Mouse (Mus musculus) C2C12 (cell line): ENCODE measurements around the gene Pspn. TPM values are rescaled to one million over a fixed set of nuclear protein-coding genes. Genes with fewer than 3 reads are reported as not detected.

Experiments
- H3K27me3 ChIP-seq: one replicate; pipeline ENCODE4 v1.6.1; 2011; ENCODE audit not compliant: control insufficient read depth, insufficient read depth, insufficient read length
- H3K36me3 ChIP-seq: one replicate; pipeline ENCODE4 v1.6.1; 2011; ENCODE audit not compliant: control insufficient read depth, insufficient read depth
- H3K4me3 ChIP-seq: one replicate; pipeline ENCODE4 v1.5.1; 2011; ENCODE audit warnings: mild to moderate bottlenecking, control low read depth; ENCODE audit not compliant: poor library complexity, insufficient read depth, severe bottlenecking
- H3K79me2 ChIP-seq: one replicate; pipeline ENCODE4 v1.6.1; 2011; ENCODE audit not compliant: control insufficient read depth, insufficient read depth
- H3K79me3 ChIP-seq: one replicate; pipeline ENCODE4 v1.6.1; 2011; ENCODE audit warnings: low read depth, control low read depth
- H3ac ChIP-seq: one replicate; pipeline ENCODE3; 2011; ENCODE audit warnings: low read depth; ENCODE audit not compliant: control insufficient read depth, insufficient read length
- CEBPB ChIP-seq: IDR thresholded peaks from one replicate; pipeline ENCODE4 v1.6.1; 2011; ENCODE audit warnings: low read depth, mild to moderate bottlenecking, control low read depth, moderate library complexity
- CTCF ChIP-seq: IDR thresholded peaks from one replicate; pipeline ENCODE4 v1.5.1; 2011; ENCODE audit not compliant: control insufficient read depth, insufficient read depth, insufficient read length
- FOSL1 ChIP-seq: IDR thresholded peaks from one replicate; pipeline ENCODE4 v1.8.0; 2011; ENCODE audit warnings: mild to moderate bottlenecking, low read length; ENCODE audit not compliant: poor library complexity, insufficient read depth, severe bottlenecking
- MAX ChIP-seq: IDR thresholded peaks from one replicate; pipeline ENCODE4 v1.6.1; 2011; ENCODE audit warnings: mild to moderate bottlenecking, control low read depth
- MYOD1 ChIP-seq: IDR thresholded peaks from one replicate; pipeline ENCODE4 v1.6.1; 2011; ENCODE audit warnings: low read depth; ENCODE audit not compliant: control insufficient read depth, insufficient read length
- MYOG ChIP-seq: IDR thresholded peaks from one replicate; pipeline ENCODE4 v1.6.1; 2011; ENCODE audit not compliant: control insufficient read depth, insufficient read length; ENCODE audit errors: extremely low read depth
- USF1 ChIP-seq: IDR thresholded peaks from one replicate; pipeline ENCODE4 v1.6.1; 2011; ENCODE audit warnings: low read depth, mild to moderate bottlenecking, control low read depth, moderate library complexity
- polyA plus RNA-seq: library from polyadenylated mRNA; unstranded; fragments of >200 nt; fragmentation: generic; extraction: Trizol; gene quantifications from one replicate; pipeline ENCODE4 v1.2.1, GENCODE M21; 2012; ENCODE audit warnings: missing spikeins

The Pspn gene
- polyA plus RNA-seq, 1 experiment = 0.63 TPM

- TF ChIP-seq MYOD1 (no peak), MYOG (no peak)
- Histone ChIP-seq H3ac (no peak overlapping the region), H3K4me3 (no peak overlapping the region), H3K36me3 (peaks cover 35% of the 10 kb centered on the region), H3K79me2 (no peaks in the 10 kb centered on the region), H3K27me3 (no peaks in the 10 kb centered on the region), H3K79me3 (peaks cover 2% of the 10 kb centered on the region)
Observed at GRCm38 (mm10) chr17:57001228-57001627, 1.4 kb upstream of the Pspn start.

- H3K36me3 ChIP-seq = peaks cover 39% of the 10 kb centered on the region
- no peaks in the 10 kb centered on the region for H3K27me3 ChIP-seq
- peaks cover 2% of the 10 kb centered on the region for H3K79me3 ChIP-seq
- no peak overlapping the region for H3K4me3 ChIP-seq
- TF ChIP-seq MYOD1 (no peak), FOSL1 (no peak), USF1 (no peak), MAX (no peak)
- H3ac ChIP-seq = no peak overlapping the region
- no peaks in the 10 kb centered on the region for H3K79me2 ChIP-seq
Observed at GRCm38 (mm10) chr17:56999414-56999813, 404 bp downstream of the Pspn start.

- Histone ChIP-seq H3K79me2 (peaks cover 7% of the 10 kb centered on the region), H3K79me3 (peaks cover 7% of the 10 kb centered on the region), H3K36me3 (peaks cover 39% of the 10 kb centered on the region), H3K4me3 (peak within 1 kb of the TSS; percentile 51), H3K27me3 (no peaks in the 10 kb centered on the region), H3ac (peak within 1 kb of the TSS; percentile 73)
- TF ChIP-seq FOSL1 = no peak
- no peak for TF ChIP-seq CEBPB
- TF ChIP-seq MYOG = no peak
- peak; percentile 87 for TF ChIP-seq MAX
- peak; percentile 99 for TF ChIP-seq USF1
- TF ChIP-seq CTCF = peak; percentile 23
Observed at GRCm38 (mm10) chr17:56997029-56997667, 2.7 kb downstream of the Pspn start, which contains the start of gene Alkbh7. TSS of gene Alkbh7 (plus strand) at chr17:56997339.

DNA sequence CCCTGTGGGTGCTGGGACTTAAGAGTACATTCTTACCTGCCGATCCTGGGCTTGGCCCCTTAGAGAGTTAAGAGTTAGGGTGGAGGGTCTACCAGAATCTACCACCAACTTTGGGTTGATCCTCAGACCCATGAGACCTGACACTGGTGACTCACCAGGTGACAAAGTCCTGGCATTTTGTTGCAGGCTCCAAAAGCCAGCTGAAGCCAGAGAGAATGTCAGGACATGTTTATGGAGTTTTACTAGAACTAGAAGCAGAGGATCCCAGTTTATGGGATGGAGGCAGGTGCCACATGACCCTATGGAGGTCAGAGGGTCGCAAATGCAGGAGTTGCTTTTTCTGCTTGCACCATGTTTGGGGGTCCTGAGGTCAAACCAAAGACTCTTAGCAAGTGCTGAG lies 3.3 kb downstream of the Pspn start:
- no peaks in the 10 kb centered on the region for H3K27me3 ChIP-seq
- TF ChIP-seq FOSL1 = no peak
- no peak for TF ChIP-seq CEBPB
- TF ChIP-seq MYOG = no peak
- no peak for TF ChIP-seq USF1
- TF ChIP-seq MYOD1 = no peak
- TF ChIP-seq CTCF = no peak
- TF ChIP-seq MAX = no peak
- H3K36me3 ChIP-seq = peaks cover 43% of the 10 kb centered on the region
- H3K79me2 ChIP-seq = peaks cover 13% of the 10 kb centered on the region
- peaks cover 9% of the 10 kb centered on the region for H3K79me3 ChIP-seq
- no peak overlapping the region for H3K4me3 ChIP-seq
- no peak overlapping the region for H3ac ChIP-seq

DNA sequence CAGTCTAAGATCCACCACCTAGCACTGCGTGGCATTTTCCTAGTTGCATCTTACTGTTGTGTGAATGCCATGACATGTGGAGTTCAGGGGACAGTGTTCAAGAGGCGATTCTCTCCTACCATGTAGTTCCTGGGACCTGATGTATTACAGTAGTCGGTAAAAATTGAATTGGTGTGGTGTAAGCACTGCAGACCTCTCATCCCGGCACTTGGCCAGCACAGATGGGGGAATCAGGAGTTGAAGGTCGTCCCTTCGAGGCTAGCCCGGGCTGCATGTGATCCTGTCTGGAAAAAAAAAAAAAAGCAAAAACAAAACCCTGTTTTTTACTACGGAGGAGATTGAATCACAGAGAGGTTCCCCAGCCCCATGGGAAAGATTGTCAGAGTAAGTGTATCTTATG lies 4.8 kb downstream of the Pspn start:
- no peak overlapping the region for H3K4me3 ChIP-seq
- H3K79me3 ChIP-seq = peaks cover 21% of the 10 kb centered on the region
- H3K27me3 ChIP-seq = no peaks in the 10 kb centered on the region
- H3K79me2 ChIP-seq = peaks cover 28% of the 10 kb centered on the region
- no peak overlapping the region for H3ac ChIP-seq
- TF ChIP-seq CEBPB (no peak), USF1 (no peak), MYOD1 (no peak), FOSL1 (no peak), MYOG (no peak)
- H3K36me3 ChIP-seq = peaks cover 47% of the 10 kb centered on the region

GRCm38 (mm10) chr17:56990966-56991365 lies 8.9 kb downstream of the Pspn start:
- Histone ChIP-seq H3K4me3 (peak overlapping the region; percentile 76), H3K79me3 (peaks cover 19% of the 10 kb centered on the region), H3K36me3 (peaks cover 39% of the 10 kb centered on the region), H3ac (peak overlapping the region; percentile 60), H3K27me3 (no peaks in the 10 kb centered on the region), H3K79me2 (peaks cover 28% of the 10 kb centered on the region)
- TF ChIP-seq FOSL1 (no peak), CTCF (no peak), MAX (no peak), MYOD1 (no peak), MYOG (no peak), CEBPB (no peak)
